Mouse (Mus musculus) thymus, postnatal 14 days (tissue): ENCODE results near the gene Ccer1.
"Not testable (repeated sequence)": the region's sequence is repeated elsewhere in the genome, so short reads cannot be mapped to it uniquely, and the experiment has no call there.

Source experiments
- DNase-seq: peaks from one replicate; pipeline ENCODE4 v3.0.0; 2021

Ccer1 gene

GRCm38 (mm10) chr10:97692913-97693312 lies at the start of gene Ccer1:
Gene Ccer1 (plus strand): TSS chr10:97693059.
- DNase-seq, result no peak

DNA sequence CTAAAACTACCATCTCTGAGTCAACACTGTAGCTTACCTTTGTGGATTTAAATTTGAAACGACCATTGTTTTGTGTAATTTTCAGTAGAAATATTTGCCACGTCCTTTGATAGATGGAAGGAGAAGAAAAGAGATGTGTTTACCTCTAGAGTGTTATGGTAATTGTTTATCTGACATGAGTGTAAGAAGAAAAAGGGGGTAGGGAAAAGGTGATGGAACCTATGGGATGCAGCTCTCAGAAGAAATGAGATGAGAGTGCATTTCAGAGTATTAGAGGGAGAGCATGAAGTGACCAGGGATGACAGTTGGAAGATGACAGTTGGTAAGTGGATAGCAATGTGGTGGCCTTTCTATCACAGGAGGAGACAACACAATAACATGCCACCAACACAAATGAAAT lies 49.1 kb upstream of the Ccer1 start, which contains the start of gene Epyc:
Epyc (plus strand) TSS at position 301 of the 400 bp plus-strand sequence.
- no peak for DNase-seq

- no peak for DNase-seq
Observed at GRCm38 (mm10) chr10:97650334-97650733, 42.5 kb upstream of the Ccer1 start.

GRCm38 (mm10) chr10:97659489-97659888 lies 33.4 kb upstream of the Ccer1 start:
- DNase-seq, result no peak

GRCm38 (mm10) chr10:97668656-97669055 lies 24.2 kb upstream of the Ccer1 start:
- no peak for DNase-seq

DNA sequence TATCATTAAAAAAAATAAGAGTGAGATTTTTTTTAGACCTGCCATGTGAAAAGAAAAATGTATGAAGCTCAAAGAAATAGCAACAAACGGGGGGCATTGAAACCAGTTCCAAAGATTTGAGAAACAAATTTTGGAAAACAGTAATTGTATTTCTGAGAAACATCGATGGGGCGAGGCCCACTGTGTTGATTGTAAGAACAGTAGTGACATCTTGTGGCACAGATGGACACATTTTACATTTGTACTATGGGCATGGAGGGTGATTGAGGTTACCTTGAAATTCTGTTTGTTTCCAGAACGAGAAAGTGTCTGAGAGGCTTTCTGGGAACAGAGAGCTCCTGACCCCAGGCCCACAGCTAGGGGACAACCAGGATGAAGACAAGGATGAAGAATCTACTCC lies 22.7 kb upstream of the Ccer1 start:
- DNase-seq, result no peak

GRCm38 (mm10) chr10:97673239-97673638 lies 19.6 kb upstream of the Ccer1 start:
- DNase-seq, result no peak

- no peak for DNase-seq
Observed at GRCm38 (mm10) chr10:97682981-97683380, 9.9 kb upstream of the Ccer1 start.

- no peak for DNase-seq
Observed at GRCm38 (mm10) chr10:97687198-97687597, 5.7 kb upstream of the Ccer1 start.

DNA sequence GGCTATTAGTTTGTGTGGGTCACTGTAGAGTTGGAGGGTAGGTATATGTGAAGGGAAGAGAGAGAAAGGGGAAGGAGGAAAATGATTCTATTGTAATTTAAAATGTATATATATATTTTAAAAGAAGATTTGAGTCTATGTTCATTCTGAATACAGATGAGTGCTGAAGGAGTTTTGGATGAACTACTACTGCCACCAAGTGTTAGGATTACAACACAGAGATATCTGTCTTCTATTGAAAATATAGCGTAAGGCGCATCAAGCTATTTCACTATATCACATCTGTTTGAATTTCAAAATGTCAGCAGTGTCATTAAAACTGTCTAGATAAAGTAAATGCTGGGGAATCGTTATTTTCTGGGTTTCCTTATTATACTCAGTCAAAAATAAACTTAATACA lies 3.4 kb upstream of the Ccer1 start:
- no peak for DNase-seq

GRCm38 (mm10) chr10:97693398-97694135 lies 708 bp downstream of the Ccer1 start:
- no peak for DNase-seq

- DNase-seq, result no peak
Observed at GRCm38 (mm10) chr10:97702321-97702720, 9.5 kb downstream of the Ccer1 start.

- peak; percentile 8 for DNase-seq
Observed at GRCm38 (mm10) chr10:97704562-97704961, 11.7 kb downstream of the Ccer1 start.

- no peak for DNase-seq
Observed at GRCm38 (mm10) chr10:97712687-97713086, 19.8 kb downstream of the Ccer1 start.

DNA sequence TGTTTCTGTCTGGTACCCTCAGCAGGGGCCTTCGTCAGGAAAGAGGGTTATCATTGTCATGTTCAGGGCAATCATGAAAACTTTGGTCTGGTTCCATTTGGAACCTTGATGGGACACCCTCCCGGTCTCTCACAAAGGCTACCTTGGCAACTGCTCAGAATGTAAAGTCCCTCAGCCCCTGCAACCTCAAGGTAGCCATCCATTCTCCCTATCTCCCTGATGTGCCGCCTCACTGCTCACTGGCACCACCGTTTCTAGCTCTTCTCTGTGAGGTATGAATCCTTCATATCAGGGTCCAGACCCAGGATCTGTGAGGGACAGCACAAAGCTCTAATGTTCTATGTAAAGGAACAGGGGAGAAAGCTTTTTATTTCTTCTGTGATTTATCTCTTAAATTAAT lies 21.7 kb downstream of the Ccer1 start:
- no peak for DNase-seq

DNA sequence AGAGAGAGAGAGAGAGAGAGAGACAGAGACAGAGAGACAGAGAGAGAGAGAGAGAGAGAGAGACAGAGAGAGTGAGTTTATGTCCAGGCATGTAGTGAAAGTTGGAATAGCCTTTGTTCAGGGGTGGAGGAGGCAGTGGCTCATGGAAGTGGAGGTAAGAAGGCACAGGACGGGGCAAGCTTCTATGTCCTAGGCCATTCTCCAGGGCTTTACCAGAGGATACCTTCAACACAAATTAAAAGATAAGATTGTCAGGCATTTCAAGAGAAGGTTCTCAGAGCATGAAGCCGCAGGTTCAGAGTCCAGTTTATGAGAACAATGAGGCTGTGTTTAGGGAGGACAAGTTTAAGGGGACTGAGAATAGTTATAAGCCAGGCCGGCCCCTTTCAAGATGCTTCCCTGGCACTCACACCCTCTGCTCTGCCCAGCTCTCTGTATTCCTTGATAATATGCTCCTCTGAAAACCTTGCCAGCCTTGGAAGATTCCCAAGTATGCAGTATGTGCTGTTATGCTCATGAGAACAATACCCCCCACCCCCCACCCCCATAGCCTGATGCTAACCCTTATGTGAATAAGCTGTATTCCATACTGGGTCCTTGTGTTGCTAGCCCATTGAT lies 22.5 kb downstream of the Ccer1 start:
- no peak for DNase-seq

DNA sequence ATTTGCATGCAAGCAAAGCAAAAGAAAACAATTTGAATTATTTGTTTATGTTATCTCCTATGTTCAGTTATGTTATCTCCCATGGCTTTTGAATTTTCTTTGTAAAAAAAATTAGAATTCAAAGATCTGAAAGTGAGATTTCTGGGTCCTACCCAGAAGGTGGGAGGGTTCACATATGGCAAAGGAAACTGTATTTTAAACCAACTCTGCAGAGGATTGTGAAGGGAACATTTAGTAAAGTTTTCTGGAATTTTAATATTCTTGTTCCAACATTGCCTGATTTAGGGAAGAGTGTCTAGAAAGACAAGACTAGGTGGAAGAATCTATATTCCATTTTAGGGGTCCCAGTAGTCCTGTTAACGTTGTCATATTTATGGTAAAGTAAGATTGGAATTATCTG lies 24.4 kb downstream of the Ccer1 start:
- DNase-seq, result no peak

DNA sequence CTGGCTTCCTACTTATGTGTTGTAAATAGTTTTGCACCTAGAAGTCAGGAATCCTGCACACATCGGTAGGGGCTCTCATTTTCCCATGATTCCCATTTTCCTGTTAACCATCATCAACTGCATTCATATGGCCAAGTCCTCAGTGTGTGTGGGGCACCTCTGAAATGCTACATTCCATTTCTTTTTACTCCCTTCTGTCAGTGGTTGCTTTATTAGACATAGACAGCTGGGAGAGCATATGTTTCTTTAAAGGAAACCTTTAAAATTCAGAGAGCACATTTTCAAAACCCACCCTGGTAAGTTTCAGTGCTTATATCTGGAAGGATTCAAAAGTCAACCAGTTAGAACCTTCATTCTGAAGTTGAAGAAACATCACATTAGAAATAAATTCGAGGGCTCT lies 25.2 kb downstream of the Ccer1 start:
- no peak for DNase-seq

DNA sequence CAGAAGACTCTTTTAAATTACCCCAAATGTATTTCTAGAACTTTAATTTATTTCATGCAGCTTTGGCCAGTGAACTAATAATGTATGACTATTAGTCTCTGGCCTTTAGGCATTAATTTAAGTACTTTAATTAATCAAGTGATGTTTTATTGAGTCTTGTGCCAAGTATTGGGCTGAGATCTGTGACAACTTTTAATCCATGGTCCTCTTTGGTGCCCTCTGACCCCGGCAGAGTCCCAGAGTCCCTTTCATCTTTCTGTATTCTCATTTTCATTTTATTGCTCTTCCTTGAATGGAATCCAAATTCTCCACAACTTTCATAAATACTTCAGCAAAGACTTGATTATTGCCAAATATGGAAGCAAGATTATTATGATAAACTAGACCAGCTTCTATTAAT lies 27.8 kb downstream of the Ccer1 start:
- no peak for DNase-seq

DNA sequence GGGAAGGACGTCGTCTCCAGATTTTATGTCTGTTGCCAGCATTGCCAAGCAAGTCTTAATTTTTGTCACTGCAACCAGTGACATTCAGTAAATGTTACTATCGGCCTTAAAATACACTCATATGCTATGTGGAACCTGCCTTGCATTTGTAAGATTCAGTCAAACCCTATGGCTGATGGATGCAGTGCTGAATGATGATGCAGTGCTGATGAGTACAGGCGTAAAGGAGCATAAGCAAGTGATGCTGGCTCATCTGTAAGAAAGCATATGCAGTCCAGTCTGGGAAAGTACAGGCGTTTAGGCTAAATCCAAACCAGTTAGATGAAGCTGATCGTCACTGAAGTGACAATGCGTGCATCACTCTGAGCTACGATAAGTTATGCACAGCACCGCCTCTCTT lies 29.9 kb downstream of the Ccer1 start:
- no peak for DNase-seq

GRCm38 (mm10) chr10:97725929-97726328 lies 33.1 kb downstream of the Ccer1 start:
- no peak for DNase-seq

GRCm38 (mm10) chr10:97726655-97727054 lies 33.8 kb downstream of the Ccer1 start, which contains the start of gene C030005K15Rik:
Gene C030005K15Rik (minus strand): TSS chr10:97726755.
- not testable (repeated sequence) for DNase-seq
